Mouse (Mus musculus): ENCODE measurements around the gene Naaladl2.

DNA sequence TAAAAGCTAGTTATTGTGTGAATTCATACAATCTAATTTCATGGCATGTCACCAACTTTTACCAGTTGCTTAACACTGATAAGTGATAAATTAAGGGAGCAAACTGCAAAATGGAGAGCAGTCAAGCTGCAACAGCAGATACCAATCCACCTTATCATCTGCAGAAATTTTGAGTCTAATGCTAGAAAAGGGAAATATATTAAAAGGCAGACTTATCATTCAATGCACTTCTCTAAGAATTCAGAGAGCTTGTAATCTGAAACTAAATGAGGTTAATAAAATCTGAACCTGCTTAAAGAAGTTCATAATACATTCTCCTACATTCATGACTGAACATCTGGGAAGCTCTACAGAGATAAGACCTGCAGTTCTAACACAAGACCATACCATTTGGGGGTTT is 480.3 kb downstream of the Naaladl2 start:
- TF ChIP-seq GATA1 (IDR thresholded peaks at IDR 0.05; ENCODE audit: borderline replicate concordance, low read length), result no peak
- TF ChIP-seq FLI1 (IDR thresholded peaks at IDR 0.05; ENCODE audit: low read length), result no peak
